Mouse (Mus musculus): Measurements from ENCODE around the gene Foxo4.

The Foxo4 gene

DNA sequence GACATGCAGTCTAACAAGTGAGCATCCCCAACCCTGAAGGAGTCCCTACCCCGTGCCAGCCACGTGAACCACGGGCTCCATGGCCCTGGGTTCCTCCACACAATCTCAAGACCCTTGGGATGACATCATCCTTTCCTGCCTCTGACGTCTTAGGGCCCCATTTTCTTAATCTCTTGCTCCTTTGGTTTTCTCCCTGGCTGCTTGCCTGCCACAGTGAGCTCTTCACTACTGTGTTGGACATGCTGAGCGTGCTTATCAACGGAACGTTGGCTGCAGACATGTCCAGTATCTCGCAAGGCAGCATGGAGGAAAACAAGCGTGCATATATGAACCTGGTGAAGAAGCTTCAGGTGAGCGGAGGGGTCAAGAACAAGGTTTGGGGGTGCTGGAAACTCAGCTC lies 35.8 kb downstream of the Foxo4 start:
- no peak for DNase-seq (ENCODE audit: low spot score)

DNA sequence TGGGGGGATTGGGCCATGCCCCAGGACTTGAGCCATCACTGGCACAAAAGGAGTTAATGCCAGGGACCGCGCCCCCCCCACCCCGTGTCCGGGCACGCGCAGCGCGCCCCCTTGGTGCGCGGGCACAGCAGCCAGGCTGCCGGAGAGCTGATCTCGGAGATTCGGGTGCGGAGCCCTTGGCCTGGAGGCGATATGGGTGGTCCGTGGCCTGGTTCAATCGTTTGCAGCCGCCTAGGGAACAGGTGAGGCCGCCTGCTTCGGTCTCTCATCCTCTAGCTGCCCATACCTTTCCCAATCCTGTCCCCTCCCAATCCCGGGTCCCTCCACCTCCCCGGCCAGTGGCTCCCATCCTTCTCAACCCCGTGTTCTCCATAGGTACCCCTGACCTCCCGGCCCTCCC lies 44.7 kb downstream of the Foxo4 start, which contains the start of gene Nlgn3:
Gene Nlgn3, plus strand, starts transcription at position 114 of the 400 bp plus-strand sequence.
- DNase-seq (ENCODE audit: low spot score): no peak

DNA sequence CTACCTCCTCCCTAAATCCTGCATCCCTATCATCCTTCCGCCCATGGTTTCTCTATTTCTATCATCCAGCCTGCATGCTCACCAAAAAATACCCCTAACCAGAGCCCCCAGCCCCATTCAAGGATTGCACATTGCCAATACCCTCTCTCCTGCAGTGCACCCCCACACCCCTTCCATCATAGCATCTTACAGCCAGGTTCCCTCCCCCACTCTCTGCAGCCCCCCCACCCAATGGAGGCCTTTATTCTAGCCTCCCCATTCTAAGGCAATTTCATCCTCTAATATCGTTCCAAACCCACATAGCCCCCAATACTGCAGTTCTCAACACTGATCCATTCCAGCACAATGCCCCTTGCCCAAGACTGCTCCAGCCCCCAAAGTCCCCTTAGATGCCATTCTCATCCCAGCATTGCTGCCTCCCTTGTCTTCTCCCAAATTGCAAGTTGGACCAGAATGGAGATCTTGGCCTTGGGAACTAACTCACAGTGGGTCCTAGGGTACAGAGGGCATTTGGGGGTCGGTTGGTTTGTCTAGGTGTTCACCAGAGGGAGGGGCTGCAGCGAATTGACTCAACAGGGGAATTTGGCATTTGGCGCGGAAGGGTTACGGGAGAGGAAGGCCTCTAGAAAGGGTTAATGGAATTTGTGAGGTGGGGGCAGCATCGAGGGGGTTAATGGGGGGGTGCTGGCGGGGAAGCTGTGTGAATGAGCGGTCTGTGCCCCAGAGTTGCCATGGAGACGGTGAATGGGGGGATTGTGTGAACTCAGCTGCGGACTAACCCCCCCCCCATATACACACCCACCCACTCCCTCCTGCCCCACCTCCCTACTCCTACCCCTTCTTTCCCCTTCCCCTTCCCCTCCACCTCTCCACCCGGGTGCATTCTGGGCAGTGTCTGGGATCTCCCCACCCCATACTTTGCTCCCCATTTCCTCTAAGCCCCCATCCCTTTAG lies 45.4 kb downstream of the Foxo4 start:
- DNase-seq (ENCODE audit: low spot score): no peak

DNA sequence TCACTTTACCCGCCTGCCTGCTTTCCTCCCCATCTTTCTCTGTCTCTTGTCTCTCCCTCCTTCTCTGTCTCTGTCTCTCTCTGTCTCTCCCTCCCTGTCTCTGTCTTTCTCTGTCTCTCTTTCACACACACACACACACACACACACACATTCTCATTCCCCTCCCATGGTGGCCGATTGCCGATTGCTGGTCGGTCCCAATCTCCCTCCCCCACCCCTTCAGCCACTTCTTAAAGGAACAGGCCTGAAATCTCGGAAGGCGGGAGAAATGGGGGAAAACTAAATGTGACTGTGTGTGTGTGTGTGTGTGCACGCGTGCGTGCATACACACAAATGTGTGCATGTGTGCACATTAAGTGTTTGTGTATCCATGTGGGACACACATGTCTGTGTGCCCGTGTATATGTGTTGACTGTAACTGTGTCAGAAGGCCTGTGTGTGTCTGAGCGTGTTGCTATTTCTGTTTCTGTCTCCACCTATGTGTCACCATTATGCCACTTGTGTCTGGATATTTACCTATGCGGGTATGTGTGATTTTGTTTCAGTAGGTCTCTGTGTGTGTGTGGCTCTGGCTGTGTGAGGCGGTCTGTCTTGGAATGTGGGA lies 46.2 kb downstream of the Foxo4 start:
- no peak for DNase-seq (ENCODE audit: low spot score)

DNA sequence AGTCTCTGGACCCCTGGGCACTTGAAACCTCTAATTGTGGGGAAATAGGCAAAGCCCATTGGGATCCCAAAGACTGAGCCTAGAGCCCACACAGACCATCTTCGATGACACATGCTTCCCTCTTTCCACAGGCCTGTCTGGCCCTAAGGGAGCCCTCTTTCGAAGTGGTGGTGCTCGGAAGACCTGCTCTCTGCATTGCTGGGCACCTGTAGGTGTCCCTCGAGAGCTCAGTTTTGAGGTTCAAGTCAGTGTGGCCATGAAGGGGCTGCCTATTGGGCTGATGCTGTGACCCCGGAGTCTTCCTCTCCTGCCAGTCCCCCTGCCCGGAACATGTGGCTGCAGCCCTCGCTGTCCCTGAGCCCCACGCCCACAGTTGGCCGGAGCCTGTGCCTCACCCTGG lies 47.3 kb downstream of the Foxo4 start:
- no peak for DNase-seq (ENCODE audit: low spot score)

DNA sequence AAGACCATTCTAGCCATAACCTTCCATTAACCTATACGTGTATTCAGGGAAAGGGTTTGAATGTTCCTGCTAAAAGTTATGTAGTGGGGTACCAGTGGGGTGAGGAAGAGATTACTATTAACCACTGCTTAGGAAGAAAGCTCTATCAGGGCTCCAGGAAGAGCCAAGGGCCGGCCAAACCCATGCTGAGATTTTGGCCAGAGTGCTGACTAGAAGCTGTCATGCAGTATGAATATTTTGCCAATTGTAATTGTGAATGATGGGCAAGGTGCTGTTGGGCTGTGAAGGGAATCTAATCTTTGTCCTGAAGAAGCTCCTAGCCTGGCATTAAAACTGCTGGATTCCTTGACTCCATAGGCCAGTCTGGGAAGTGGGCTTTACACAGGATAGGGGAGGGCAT lies 50.3 kb downstream of the Foxo4 start:
- DNase-seq (ENCODE audit: low spot score): no peak

DNA sequence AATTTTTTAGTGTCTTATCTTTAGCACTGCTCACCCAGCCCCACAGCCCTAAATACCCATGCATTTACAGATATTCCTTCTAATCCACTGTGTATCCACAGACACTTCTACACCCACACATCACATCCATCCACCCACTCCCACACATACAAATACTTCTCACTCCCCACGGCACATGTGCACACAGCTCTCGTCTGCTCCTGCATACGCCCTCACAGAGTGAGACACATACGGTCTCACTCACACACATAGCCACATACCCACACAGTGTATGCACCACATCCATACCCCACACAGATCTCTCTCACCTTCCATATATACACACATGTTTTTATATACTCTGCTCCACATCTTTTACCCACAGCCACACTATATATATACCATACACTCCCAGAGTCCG lies 55.0 kb downstream of the Foxo4 start:
- DNase-seq (ENCODE audit: low spot score): no peak

Measured in urinary bladder, postnatal 10 days (tissue).